Mouse (Mus musculus) heart, embryonic 13.5 days (tissue): Measurements from ENCODE around the gene Npas4. TPM values are rescaled to one million over a fixed set of nuclear protein-coding genes. Genes with fewer than 3 reads are reported as not detected.

Source experiments
- ATAC-seq: fragments of 200-750 bp; cut with Nextera tagmentation; 2 replicates; pipeline ENCODE4 v1.8.0; 2017; ENCODE audit warnings: moderate TSS enrichment; ENCODE audit not compliant: insufficient number of reproducible peaks, low FRiP score, low TSS enrichment; ENCODE audit errors: extremely low read depth
- H3K27ac ChIP-seq: fragments of 300-500 bp; sonication (generic); replicated peaks from 2 replicates; pipeline ENCODE4 v1.5.1; 2015; ENCODE audit warnings: moderate library complexity, mild to moderate bottlenecking, inconsistent platforms
- H3K27me3 ChIP-seq: fragments of 300-500 bp; sonication (generic); replicated peaks from 2 replicates; pipeline ENCODE4 v1.6.1; 2015; ENCODE audit warnings: mild to moderate bottlenecking, inconsistent platforms
- H3K36me3 ChIP-seq: fragments of 300-500 bp; sonication (generic); 2 replicates; pipeline ENCODE4 v1.6.1; 2015; ENCODE audit warnings: mild to moderate bottlenecking, inconsistent platforms
- H3K4me1 ChIP-seq: fragments of 300-500 bp; sonication (generic); 2 replicates; pipeline ENCODE4 v1.6.1; 2015; ENCODE audit warnings: inconsistent platforms
- H3K4me2 ChIP-seq: fragments of 300-500 bp; sonication (generic); 2 replicates; pipeline ENCODE4 v1.6.1; 2015; ENCODE audit warnings: inconsistent platforms, mild to moderate bottlenecking, moderate library complexity
- H3K4me3 ChIP-seq: fragments of 300-500 bp; sonication (generic); 2 replicates; pipeline ENCODE4 v1.5.1; 2015; ENCODE audit warnings: moderate library complexity, mild to moderate bottlenecking, inconsistent platforms
- H3K9ac ChIP-seq: fragments of 300-500 bp; sonication (generic); 2 replicates; pipeline ENCODE4 v1.6.1; 2015; ENCODE audit warnings: inconsistent platforms, mild to moderate bottlenecking, moderate library complexity
- H3K9me3 ChIP-seq: fragments of 300-500 bp; sonication (generic); 2 replicates; pipeline ENCODE4 v1.6.1; 2016; ENCODE audit warnings: inconsistent platforms
- WGBS: fragments of 180-500 bp; shearing (Covaris S2); methylation state at CpG from one replicate; pipeline ENCODE4 v1.1.7; 2015; ENCODE audit warnings: mixed read lengths; 5-methylcytosine and 5-hydroxymethylcytosine counted together
- polyA plus RNA-seq: library from polyadenylated mRNA; unstranded; fragments of >200 nt; fragmentation: Nextera tagmentation; extraction: Ambion mirVana; gene quantifications from 2 replicates; pipeline ENCODE4 v1.2.1, GENCODE M21; 2015

The Npas4 gene
- polyA plus RNA-seq, 1 experiment from 2014 or later = 0.09 TPM

- Histone ChIP-seq H3K27me3 (peaks cover 39% of the 10 kb centered on the region), H3K4me1 (peaks cover 5% of the 10 kb centered on the region), H3K27ac (no peak overlapping the region), H3K9ac (no peak overlapping the region), H3K4me2 (no peak overlapping the region), H3K36me3 (no peaks in the 10 kb centered on the region), H3K4me3 (no peak overlapping the region), H3K9me3 (no peaks in the 10 kb centered on the region)
- 76% methylated on average over 17 of the region's 17 CpGs for WGBS
- no peak for ATAC-seq
These were observed 52.4 kb downstream of the Npas4 start for GRCm38 (mm10) chr19:4937444-4938310.

GRCm38 (mm10) chr19:4936896-4937295 lies 53.2 kb downstream of the Npas4 start:
- Histone ChIP-seq H3K36me3 (no peaks in the 10 kb centered on the region), H3K4me1 (no peaks in the 10 kb centered on the region), H3K4me2 (no peak overlapping the region), H3K27me3 (peaks cover 38% of the 10 kb centered on the region), H3K9me3 (no peaks in the 10 kb centered on the region), H3K27ac (no peak overlapping the region), H3K4me3 (no peak overlapping the region), H3K9ac (no peak overlapping the region)
- 64% methylated on average over 2 of the region's 2 CpGs for WGBS
- no peak for ATAC-seq

Other genes with a start within 250 kb of the Npas4 start
- gene Rbm4b, start 233.8 kb downstream of the Npas4 start, polyA plus RNA-seq = 36.1 and 40.6 TPM in 2 replicates
- gene Rbm4, start 196.4 kb downstream of the Npas4 start, polyA plus RNA-seq = 45.5 and 50.8 TPM in 2 replicates
- gene Gm21992, start 178.7 kb downstream of the Npas4 start, polyA plus RNA-seq = 21.5 and 26.8 TPM in 2 replicates
- 48.4 and 48.6 TPM in 2 replicates for gene Rbm14, start 178.7 kb downstream of the Npas4 start, polyA plus RNA-seq
- gene Ccs, start 151.0 kb downstream of the Npas4 start, polyA plus RNA-seq = 40.7 and 44.1 TPM in 2 replicates
- 0.04 TPM in 1 of 2 replicates, not detected in the other for gene Ccdc87, start 150.9 kb downstream of the Npas4 start, polyA plus RNA-seq
- 40.5 and 42.2 TPM in 2 replicates for gene Ctsf, start 135.2 kb downstream of the Npas4 start, polyA plus RNA-seq
- 2.8 and 3.9 TPM in 2 replicates for gene Actn3, start 112.4 kb downstream of the Npas4 start, polyA plus RNA-seq
- 8.4 and 8.6 TPM in 2 replicates for gene Zdhhc24, start 111.6 kb downstream of the Npas4 start, polyA plus RNA-seq
- gene Bbs1, start 83.7 kb downstream of the Npas4 start, polyA plus RNA-seq = 2.2 and 2.5 TPM in 2 replicates
- 84.6 and 84.7 TPM in 2 replicates for gene Dpp3, start 62.0 kb downstream of the Npas4 start, polyA plus RNA-seq
- 0.99 and 1.0 TPM in 2 replicates for gene Peli3, start 47.2 kb downstream of the Npas4 start, polyA plus RNA-seq
- gene Mrpl11, start 28.2 kb downstream of the Npas4 start, polyA plus RNA-seq = 85.2 and 101 TPM in 2 replicates
- gene Slc29a2, start 33.5 kb upstream of the Npas4 start, polyA plus RNA-seq = 8.5 and 9.4 TPM in 2 replicates
- gene B4gat1, start 48.5 kb upstream of the Npas4 start, polyA plus RNA-seq = 41.4 and 49.5 TPM in 2 replicates
- 1.4 and 1.7 TPM in 2 replicates for gene AC124502.3, start 48.6 kb upstream of the Npas4 start, polyA plus RNA-seq
- gene Brms1, start 51.0 kb upstream of the Npas4 start, polyA plus RNA-seq = 29.5 and 33.5 TPM in 2 replicates
- gene Rin1, start 60.2 kb upstream of the Npas4 start, polyA plus RNA-seq = 2.4 and 3.5 TPM in 2 replicates
- gene Cd248, start 77.8 kb upstream of the Npas4 start, polyA plus RNA-seq = 17.7 and 23.6 TPM in 2 replicates
- gene Tmem151a, start 95.2 kb upstream of the Npas4 start, polyA plus RNA-seq = 3.5 and 4.8 TPM in 2 replicates
- 84.3 and 94.6 TPM in 2 replicates for gene Yif1a, start 98.2 kb upstream of the Npas4 start, polyA plus RNA-seq
- gene Cnih2, start 108.2 kb upstream of the Npas4 start, polyA plus RNA-seq = 4.6 and 5.8 TPM in 2 replicates
- 220 TPM in 2 replicates for gene Rab1b, start 116.8 kb upstream of the Npas4 start, polyA plus RNA-seq
- 18.4 and 22.3 TPM in 2 replicates for gene Klc2, start 128.2 kb upstream of the Npas4 start, polyA plus RNA-seq